Mouse (Mus musculus) telencephalon, adult 2 months (tissue): ENCODE data around the gene Lin28a.

ENCODE experiments used
- DNase-seq: peaks from one replicate; pipeline ENCODE4 v3.0.0-alpha.2; 2011; ENCODE audit warnings: low read depth, low spot score

The Lin28a gene

GRCm38 (mm10) chr4:134018779-134019145 is at the start of gene Lin28a:
Lin28a (minus strand) TSS chr4:134018841.
- no peak for DNase-seq

- no peak for DNase-seq
Observed at GRCm38 (mm10) chr4:134067833-134068544, 49.3 kb upstream of the Lin28a start.

GRCm38 (mm10) chr4:134067383-134067782 is 48.7 kb upstream of the Lin28a start:
- DNase-seq, result no peak

GRCm38 (mm10) chr4:134065431-134066004 is 46.9 kb upstream of the Lin28a start:
- DNase-seq, result no peak

- DNase-seq, result no peak
Observed at GRCm38 (mm10) chr4:134062561-134062960, 43.9 kb upstream of the Lin28a start.

GRCm38 (mm10) chr4:134061944-134062446 is 43.4 kb upstream of the Lin28a start:
- no peak for DNase-seq

GRCm38 (mm10) chr4:134061166-134061830 is 42.7 kb upstream of the Lin28a start:
- DNase-seq, result no peak

- no peak for DNase-seq
Observed at GRCm38 (mm10) chr4:134060135-134060865, 41.7 kb upstream of the Lin28a start, which contains the start of gene Crybg2. Crybg2 (plus strand) TSS chr4:134060815.

GRCm38 (mm10) chr4:134058908-134059307 is 40.3 kb upstream of the Lin28a start:
- DNase-seq, result no peak

GRCm38 (mm10) chr4:134058166-134058715 is 39.6 kb upstream of the Lin28a start:
- no peak for DNase-seq

GRCm38 (mm10) chr4:134053538-134053937 is 34.9 kb upstream of the Lin28a start, which contains the start of gene Zfp683:
Zfp683 (plus strand) TSS chr4:134053838.
- DNase-seq, result no peak

GRCm38 (mm10) chr4:134052560-134052959 is 33.9 kb upstream of the Lin28a start:
- DNase-seq, result no peak

- DNase-seq, result no peak
Observed at GRCm38 (mm10) chr4:134051912-134052311, 33.3 kb upstream of the Lin28a start.

- no peak for DNase-seq
Observed at GRCm38 (mm10) chr4:134047648-134048047, 29.0 kb upstream of the Lin28a start.

GRCm38 (mm10) chr4:134043041-134043440 is 24.4 kb upstream of the Lin28a start:
- no peak for DNase-seq

GRCm38 (mm10) chr4:134041317-134042123 is 22.9 kb upstream of the Lin28a start:
- DNase-seq, result no peak

- DNase-seq, result peak; percentile 33
Observed at GRCm38 (mm10) chr4:134035953-134036352, 17.3 kb upstream of the Lin28a start.

GRCm38 (mm10) chr4:134025802-134026201 is 7.2 kb upstream of the Lin28a start:
- DNase-seq, result no peak

- DNase-seq, result no peak
Observed at GRCm38 (mm10) chr4:134020621-134021020, 2.0 kb upstream of the Lin28a start.

- no peak for DNase-seq
Observed at GRCm38 (mm10) chr4:134019641-134020351, 1.2 kb upstream of the Lin28a start.
